Mouse (Mus musculus) inflammation-experienced regulatory T-cells, adult 6 months (primary cell): ENCODE measurements around the gene C130026I21Rik. TPM values are rescaled to one million over a fixed set of nuclear protein-coding genes. Genes with fewer than 3 reads are reported as not detected.

Experiments
- polyA plus RNA-seq, 3 experiments: library from polyadenylated mRNA; unstranded; fragments of 100-300 nt; shearing (Covaris generic); gene quantifications; one replicate each; pipeline ENCODE4 v1.2.1; 2017

Gene C130026I21Rik
- polyA plus RNA-seq, 3 experiments from 2014 or later, result 51.5 to 71.7 (median 63.8) TPM

Other genes starting within 250 kb of the C130026I21Rik start
- not detected for gene Gm10553, start 170.4 kb downstream of the C130026I21Rik start, polyA plus RNA-seq
- gene A530032D15Rik, start 160.7 kb downstream of the C130026I21Rik start, polyA plus RNA-seq, result 1 to 10 TPM in 2 of 3 experiments, under 1 TPM in 1; 0.64 to 2.9 (median 1.9) TPM